Mouse (Mus musculus) olfactory bulb, adult 2 months (tissue): ENCODE data around the gene Plxdc2. TPM values are rescaled to one million over a fixed set of nuclear protein-coding genes. Genes with fewer than 3 reads are reported as not detected.

Experiments used
- H3K27ac ChIP-seq: fragments of 200-500 bp; 2 replicates; pipeline ENCODE4 v1.5.1; 2012; ENCODE audit warnings: low read depth, low read length; ENCODE audit not compliant: insufficient read depth
- H3K4me1 ChIP-seq: fragments of 200-500 bp; 2 replicates; pipeline ENCODE4 v1.6.1; 2012; ENCODE audit warnings: low read length; ENCODE audit not compliant: control insufficient read depth, insufficient read depth
- H3K4me3 ChIP-seq: fragments of 200-500 bp; 2 replicates; pipeline ENCODE4 v1.5.1; 2012; ENCODE audit warnings: mild to moderate bottlenecking, low read depth, low read length, moderate library complexity; ENCODE audit not compliant: insufficient read depth
- CTCF ChIP-seq: fragments of 200-500 bp; IDR thresholded peaks from 2 replicates; pipeline ENCODE4 v1.5.1; 2012; ENCODE audit warnings: low read depth, mild to moderate bottlenecking, low read length, moderate library complexity; ENCODE audit not compliant: insufficient read depth
- POLR2A ChIP-seq: fragments of 200-500 bp; IDR thresholded peaks from 2 replicates; pipeline ENCODE4 v1.6.1; 2012; ENCODE audit warnings: mild to moderate bottlenecking, low read depth, low read length, moderate library complexity; ENCODE audit not compliant: insufficient read depth
- WGBS: fragments of 180-500 bp; shearing (Covaris S2); methylation state at CpG from one replicate; pipeline ENCODE4 v1.1.7; 2018; 5-methylcytosine and 5-hydroxymethylcytosine counted together
- polyA plus RNA-seq: library from polyadenylated mRNA; stranded (reverse); fragments of >200 nt; gene quantifications from 2 replicates; pipeline ENCODE4 v1.2.4, GENCODE M21; 2012; ENCODE audit warnings: low replicate concordance; ENCODE audit not compliant: missing spikeins, insufficient read depth, insufficient read length

The Plxdc2 gene
- polyA plus RNA-seq, 1 experiment: not detected

GRCm38 (mm10) chr2:16578153-16578552 is 222.0 kb downstream of the Plxdc2 start:
- H3K27ac ChIP-seq: no peak overlapping the region
- H3K4me3 ChIP-seq: no peak overlapping the region
- H3K4me1 ChIP-seq: no peaks in the 10 kb centered on the region
- WGBS: 82% methylated on average over 1 of the region's 1 CpGs
- TF ChIP-seq POLR2A: no peak

GRCm38 (mm10) chr2:16588546-16588945 is 232.4 kb downstream of the Plxdc2 start:
- H3K4me1 ChIP-seq: no peaks in the 10 kb centered on the region

DNA sequence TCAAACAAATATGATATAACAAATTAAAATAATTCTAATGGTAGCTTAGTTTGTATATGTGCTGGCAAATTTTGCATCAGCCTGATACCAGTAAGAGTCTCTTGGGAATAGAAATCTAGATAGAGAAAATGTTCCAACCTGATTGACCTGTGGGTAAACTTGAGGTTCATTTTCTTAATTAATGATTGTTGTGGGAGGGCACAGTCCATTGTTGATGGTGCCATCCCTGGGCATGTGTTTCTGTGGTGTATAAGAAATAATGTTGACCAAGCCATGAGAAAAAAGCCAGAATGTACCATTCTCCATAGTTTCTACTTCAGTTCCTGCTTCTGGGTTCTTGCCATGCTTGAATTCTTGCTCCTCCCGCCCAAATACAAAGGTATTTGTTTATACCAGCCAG is 239.3 kb downstream of the Plxdc2 start:
- TF ChIP-seq POLR2A (no peak), CTCF (no peak)
- H3K4me3 ChIP-seq: no peak overlapping the region
- H3K4me1 ChIP-seq: no peaks in the 10 kb centered on the region
- no peak overlapping the region for H3K27ac ChIP-seq
- 72% methylated on average over 1 of the region's 1 CpGs for WGBS

More at GRCm38 (mm10) chr2:16588546-16588945, 232.4 kb downstream of the Plxdc2 start:
- TF ChIP-seq POLR2A (no peak), CTCF (no peak)
- Histone ChIP-seq H3K4me3 (no peak overlapping the region), H3K27ac (no peak overlapping the region)

- WGBS: 74% methylated on average over 3 of the region's 3 CpGs
- TF ChIP-seq CTCF (no peak), POLR2A (no peak)
Measured at GRCm38 (mm10) chr2:16598231-16598630, 242.1 kb downstream of the Plxdc2 start.

DNA sequence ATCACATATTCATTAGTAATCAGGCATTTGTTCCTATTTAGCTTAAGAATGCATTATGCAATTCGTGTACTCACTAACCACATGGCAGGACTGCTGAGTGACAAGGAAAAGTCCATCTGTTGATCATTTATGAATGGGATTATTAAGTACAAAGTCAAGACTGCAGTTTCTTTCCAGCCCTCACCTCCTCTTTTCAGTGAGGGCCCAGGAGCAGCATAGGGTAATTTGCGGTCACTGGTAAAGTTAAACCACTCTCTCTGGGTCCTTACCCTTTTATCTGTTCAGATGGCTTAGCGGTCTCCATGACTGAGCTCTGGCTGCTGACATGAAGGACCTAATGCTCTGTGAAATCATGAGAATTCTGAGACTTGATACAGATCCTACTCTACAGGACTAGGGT is 248.2 kb downstream of the Plxdc2 start:
- H3K4me3 ChIP-seq: no peak overlapping the region
- 88% methylated on average over 3 of the region's 3 CpGs for WGBS
- H3K4me1 ChIP-seq: no peaks in the 10 kb centered on the region
- TF ChIP-seq CTCF (no peak), POLR2A (no peak)
- no peak overlapping the region for H3K27ac ChIP-seq

More at GRCm38 (mm10) chr2:16598231-16598630, 242.1 kb downstream of the Plxdc2 start:
- no peaks in the 10 kb centered on the region for H3K4me1 ChIP-seq
- H3K4me3 ChIP-seq: no peak overlapping the region
- H3K27ac ChIP-seq: no peak overlapping the region

- WGBS: 54% methylated on average over 3 of the region's 3 CpGs
- TF ChIP-seq CTCF (no peak), POLR2A (no peak)
- Histone ChIP-seq H3K4me3 (no peak overlapping the region), H3K27ac (no peak overlapping the region), H3K4me1 (no peaks in the 10 kb centered on the region)
Measured at GRCm38 (mm10) chr2:16607792-16608586, 251.9 kb downstream of the Plxdc2 start.

- Histone ChIP-seq H3K27ac (no peak overlapping the region), H3K4me1 (no peaks in the 10 kb centered on the region), H3K4me3 (no peak overlapping the region)
- 96% methylated on average over 3 of the region's 3 CpGs for WGBS
- no peak for TF ChIP-seq CTCF
- TF ChIP-seq POLR2A: no peak
Measured at GRCm38 (mm10) chr2:16642061-16642460, 286.0 kb downstream of the Plxdc2 start.

- Histone ChIP-seq H3K4me1 (no peaks in the 10 kb centered on the region), H3K4me3 (no peak overlapping the region), H3K27ac (no peak overlapping the region)
- 91% methylated on average over 2 of the region's 2 CpGs for WGBS
- TF ChIP-seq POLR2A: no peak
Measured at GRCm38 (mm10) chr2:16651713-16652112, 295.6 kb downstream of the Plxdc2 start.

DNA sequence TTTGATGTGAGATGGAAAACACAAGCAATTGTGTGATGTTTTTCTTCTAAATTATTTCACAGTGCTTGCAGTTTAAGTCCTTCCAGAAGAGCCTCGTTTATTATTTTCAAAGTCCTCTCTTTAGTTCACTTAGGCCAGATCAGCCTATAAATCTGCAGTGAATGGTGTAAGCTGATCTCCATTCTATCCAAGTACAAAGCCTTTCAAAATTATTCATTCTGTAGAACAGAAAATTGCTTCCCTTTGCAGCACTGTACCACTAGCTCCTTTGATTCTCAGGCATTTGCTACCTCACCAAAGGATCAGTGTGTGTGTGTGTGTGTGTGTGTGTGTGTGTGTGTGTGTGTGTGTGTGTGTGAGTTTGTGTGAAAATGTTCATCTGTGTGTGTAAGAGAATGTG is 308.4 kb downstream of the Plxdc2 start:
- 46% methylated on average over 1 of the region's 1 CpGs for WGBS
- Histone ChIP-seq H3K4me3 (no peak overlapping the region), H3K27ac (no peak overlapping the region), H3K4me1 (no peaks in the 10 kb centered on the region)
- no peak for TF ChIP-seq POLR2A
- TF ChIP-seq CTCF: no peak

DNA sequence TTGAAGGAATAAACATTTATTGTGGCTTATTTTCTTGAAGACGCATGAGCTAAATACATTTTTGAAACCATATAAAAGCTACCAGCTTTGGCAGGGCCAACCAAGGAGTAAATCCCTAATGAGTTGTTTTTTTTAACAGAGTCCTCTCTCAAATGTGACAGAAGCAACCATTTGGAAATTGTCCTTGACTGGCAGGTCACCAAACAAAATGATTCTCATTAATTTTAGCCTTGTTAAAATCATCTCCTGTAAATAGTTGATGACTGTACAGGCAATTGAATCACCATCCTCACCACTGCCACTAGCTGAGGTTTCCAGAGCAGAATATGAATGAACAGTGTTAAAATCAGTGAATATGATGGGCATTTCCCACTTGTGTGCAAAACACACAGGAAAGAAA is 312.3 kb downstream of the Plxdc2 start:
- Histone ChIP-seq H3K4me3 (no peak overlapping the region), H3K27ac (no peak overlapping the region), H3K4me1 (no peaks in the 10 kb centered on the region)
- TF ChIP-seq CTCF: no peak
- no peak for TF ChIP-seq POLR2A
- WGBS: 89% methylated on average over 1 of the region's 1 CpGs
